Mouse (Mus musculus) stomach, embryonic 15.5 days (tissue): ENCODE data around the gene Ralgps2. TPM values are rescaled to one million over a fixed set of nuclear protein-coding genes. Genes with fewer than 3 reads are reported as not detected.

Experiments used
- ATAC-seq: fragments of 200-750 bp; cut with Nextera tagmentation; 2 replicates; pipeline ENCODE4 v1.8.0; 2017; ENCODE audit warnings: low read depth, moderate number of reproducible peaks, moderate TSS enrichment; ENCODE audit not compliant: insufficient read depth, low FRiP score
- H3K27ac ChIP-seq: fragments of 300-500 bp; sonication (generic); 2 replicates; pipeline ENCODE4 v1.5.1; 2015; ENCODE audit warnings: mild to moderate bottlenecking, inconsistent platforms
- H3K27me3 ChIP-seq: fragments of 300-500 bp; sonication (generic); replicated peaks from 2 replicates; pipeline ENCODE4 v1.6.1; 2015; ENCODE audit warnings: inconsistent platforms
- H3K36me3 ChIP-seq: fragments of 300-500 bp; sonication (generic); 2 replicates; pipeline ENCODE4 v1.6.1; 2015; ENCODE audit warnings: inconsistent platforms
- H3K4me1 ChIP-seq: fragments of 300-500 bp; sonication (generic); 2 replicates; pipeline ENCODE4 v1.6.1; 2015; ENCODE audit warnings: inconsistent platforms
- H3K4me2 ChIP-seq: fragments of 300-500 bp; sonication (generic); 2 replicates; pipeline ENCODE4 v1.6.1; 2015; ENCODE audit warnings: mild to moderate bottlenecking, inconsistent platforms
- H3K4me3 ChIP-seq: fragments of 300-500 bp; sonication (generic); replicated peaks from 2 replicates; pipeline ENCODE4 v1.5.1; 2015; ENCODE audit warnings: inconsistent platforms
- H3K9ac ChIP-seq: fragments of 300-500 bp; sonication (generic); 2 replicates; pipeline ENCODE4 v1.6.1; 2015; ENCODE audit warnings: inconsistent platforms
- H3K9me3 ChIP-seq: fragments of 300-500 bp; sonication (generic); 2 replicates; pipeline ENCODE4 v1.6.1; 2016; ENCODE audit warnings: inconsistent platforms
- WGBS: fragments of 180-500 bp; shearing (Covaris S2); methylation state at CpG from one replicate; pipeline ENCODE4 v1.1.7; 2015; 5-methylcytosine and 5-hydroxymethylcytosine counted together
- polyA plus RNA-seq: library from polyadenylated mRNA; unstranded; fragments of >200 nt; fragmentation: Nextera tagmentation; extraction: Ambion mirVana; gene quantifications from 2 replicates; pipeline ENCODE4 v1.2.1, GENCODE M21; 2015

Ralgps2 gene
- polyA plus RNA-seq, 1 experiment from 2014 or later = 50.1 TPM

- peaks cover 20% of the 10 kb centered on the region for H3K4me1 ChIP-seq
- H3K27ac ChIP-seq = no peak overlapping the region
- H3K9ac ChIP-seq = no peak overlapping the region
- WGBS = 45% methylated on average over 15 of the region's 15 CpGs
- H3K27me3 ChIP-seq = no peaks in the 10 kb centered on the region
- H3K4me3 ChIP-seq = no peak overlapping the region
- no peaks in the 10 kb centered on the region for H3K9me3 ChIP-seq
- ATAC-seq = no peak
- H3K36me3 ChIP-seq = no peaks in the 10 kb centered on the region
- no peak overlapping the region for H3K4me2 ChIP-seq
Measured at GRCm38 (mm10) chr1:156754608-156755413, 184.6 kb downstream of the Ralgps2 start.

Other genes with a start within 250 kb of the Ralgps2 start
- 34.0 and 37.8 TPM in 2 replicates for gene Fam20b, start 220.5 kb downstream of the Ralgps2 start, polyA plus RNA-seq
- 17.1 and 17.8 TPM in 2 replicates for gene Angptl1, start 101.1 kb downstream of the Ralgps2 start, polyA plus RNA-seq
- gene Tex35, start 169.1 kb upstream of the Ralgps2 start, polyA plus RNA-seq = not detected in 2 replicates